23 mouse cellular contexts compared by ENCODE assay signal in genomic region chr6:51481548-51481947, GRCm38 (mm10).
"Had no signal": no experiment of that assay in that cellular context is flagged by ENCODE, and none has a peak within 500 bp of the region (broad histone marks: within the 10 kb centered on the region; RNA-seq: fewer than 3 reads in every experiment).

No protein-coding gene starts in this region.

- H3K9me3 ChIP-seq: limb, embryonic 12.5 days; limb, embryonic 15.5 days; liver, embryonic 15.5 days; lung, embryonic 15.5 days; megakaryocyte, embryonic 14.5 days; midbrain, embryonic 10.5 days; neural tube, embryonic 12.5 days; neural tube, embryonic 15.5 days had no signal

- H3K9ac ChIP-seq: limb, embryonic 12.5 days; limb, embryonic 15.5 days; liver, embryonic 15.5 days; lung, embryonic 15.5 days; neural tube, embryonic 12.5 days; neural tube, embryonic 15.5 days had no signal

- H3K4me1 ChIP-seq: limb, embryonic 12.5 days; limb, embryonic 15.5 days; lung, embryonic 15.5 days; midbrain, embryonic 10.5 days; neural tube, embryonic 12.5 days; neural tube, embryonic 15.5 days had no signal

- H3K27ac ChIP-seq: hindbrain, postnatal 0 days; limb, embryonic 12.5 days; limb, embryonic 15.5 days; liver, embryonic 15.5 days; lung, embryonic 15.5 days; midbrain, embryonic 10.5 days; neural tube, embryonic 12.5 days; neural tube, embryonic 15.5 days; stomach, postnatal 0 days had no signal

- H3K4me3 ChIP-seq: limb, embryonic 12.5 days; limb, embryonic 15.5 days; liver, embryonic 15.5 days; lung, embryonic 15.5 days; megakaryocyte, embryonic 14.5 days; midbrain, embryonic 10.5 days; neural tube, embryonic 12.5 days; neural tube, embryonic 15.5 days had no signal

- H3K27me3 ChIP-seq: limb, embryonic 12.5 days; limb, embryonic 15.5 days; liver, embryonic 15.5 days; lung, embryonic 15.5 days; megakaryocyte, embryonic 14.5 days; neural tube, embryonic 12.5 days; neural tube, embryonic 15.5 days had no signal

- H3K4me2 ChIP-seq: limb, embryonic 12.5 days; limb, embryonic 15.5 days; liver, embryonic 15.5 days; lung, embryonic 15.5 days; neural tube, embryonic 12.5 days; neural tube, embryonic 15.5 days had no signal

- DNase-seq: left cerebral cortex, postnatal 4 days; lung, adult 18-20 months; lung, postnatal 10 days; lung, postnatal 36 days; midbrain, embryonic 14.5 days; right cerebral cortex, adult 18-20 months; right cerebral cortex, postnatal 14 days; right cerebral cortex, postnatal 4 days; thymus, adult 2 months; thymus, postnatal 14 days; thymus, postnatal 4 days had no signal

- ATAC-seq: hindbrain, postnatal 0 days; inflammation-experienced regulatory T-cells, adult 6 months; intestine, embryonic 16.5 days had no signal
